Mouse (Mus musculus): ENCODE data around the gene D16Ertd472e.
"Not testable (repeated sequence)": the region's sequence is repeated elsewhere in the genome, so short reads cannot be mapped to it uniquely, and the experiment has no call there.

D16Ertd472e gene

GRCm38 (mm10) chr16:78573016-78573415 is 3.5 kb downstream of the D16Ertd472e start:
- DNase-seq (ENCODE audit: low spot score in 2 of 2), result no peak

GRCm38 (mm10) chr16:78564110-78564821 is 12.2 kb downstream of the D16Ertd472e start:
- DNase-seq (ENCODE audit: low spot score in 2 of 2), result no peak

GRCm38 (mm10) chr16:78563093-78563971 is 13.2 kb downstream of the D16Ertd472e start:
- no peak for DNase-seq (ENCODE audit: low spot score in 2 of 2)

GRCm38 (mm10) chr16:78560627-78561026 is 15.9 kb downstream of the D16Ertd472e start:
- DNase-seq (ENCODE audit: low spot score in 2 of 2), result no peak

- DNase-seq (ENCODE audit: low spot score in 2 of 2), result no peak
Measured at GRCm38 (mm10) chr16:78560063-78560462, 16.4 kb downstream of the D16Ertd472e start.

GRCm38 (mm10) chr16:78557573-78557972 is 18.9 kb downstream of the D16Ertd472e start:
- no peak for DNase-seq (ENCODE audit: low spot score in 2 of 2)

GRCm38 (mm10) chr16:78554911-78555648 is 21.4 kb downstream of the D16Ertd472e start:
- no peak for DNase-seq (ENCODE audit: low spot score in 2 of 2)

GRCm38 (mm10) chr16:78547367-78547766 is 29.1 kb downstream of the D16Ertd472e start:
- DNase-seq (ENCODE audit: low spot score in 2 of 2), result no peak

- DNase-seq (ENCODE audit: low spot score in 2 of 2), result no peak
Measured at GRCm38 (mm10) chr16:78546529-78546928, 30.0 kb downstream of the D16Ertd472e start.

GRCm38 (mm10) chr16:78540376-78541246 is 35.9 kb downstream of the D16Ertd472e start:
- no peak for DNase-seq (ENCODE audit: low spot score in 2 of 2)

GRCm38 (mm10) chr16:78537798-78538422 is 38.6 kb downstream of the D16Ertd472e start:
- no peak for DNase-seq (ENCODE audit: low spot score in 2 of 2)

- no peak for DNase-seq (ENCODE audit: low spot score in 2 of 2)
Measured at GRCm38 (mm10) chr16:78537322-78537721, 39.2 kb downstream of the D16Ertd472e start.

- no peak for DNase-seq (ENCODE audit: low spot score in 2 of 2)
Measured at GRCm38 (mm10) chr16:78534468-78534867, 42.0 kb downstream of the D16Ertd472e start.

- DNase-seq (ENCODE audit: low spot score in 2 of 2), result no peak
Measured at GRCm38 (mm10) chr16:78531957-78532605, 44.4 kb downstream of the D16Ertd472e start.

GRCm38 (mm10) chr16:78522974-78523373 is 53.5 kb downstream of the D16Ertd472e start:
- DNase-seq (ENCODE audit: low spot score in 2 of 2), result no peak

- no peak for DNase-seq (ENCODE audit: low spot score in 2 of 2)
Measured at GRCm38 (mm10) chr16:78518697-78519096, 57.8 kb downstream of the D16Ertd472e start.

- no peak for DNase-seq (ENCODE audit: low spot score in 2 of 2)
Measured at GRCm38 (mm10) chr16:78517171-78517570, 59.3 kb downstream of the D16Ertd472e start.

- no peak for DNase-seq (ENCODE audit: low spot score in 2 of 2)
Measured at GRCm38 (mm10) chr16:78511526-78511925, 65.0 kb downstream of the D16Ertd472e start.

- no peak for DNase-seq (ENCODE audit: low spot score in 2 of 2)
Measured at GRCm38 (mm10) chr16:78502492-78502891, 74.0 kb downstream of the D16Ertd472e start.

GRCm38 (mm10) chr16:78492696-78493095 is 83.8 kb downstream of the D16Ertd472e start:
- DNase-seq (ENCODE audit: low spot score in 2 of 2), result not testable (repeated sequence)

Data from frontal cortex, postnatal 14 days (tissue).